Mouse (Mus musculus): ENCODE results near the gene Ccdc12. TPM values are rescaled to one million over a fixed set of nuclear protein-coding genes. Genes with fewer than 3 reads are reported as not detected.

Ccdc12 gene
- polyA plus RNA-seq, 1 experiment from 2014 or later = 105 TPM

DNA sequence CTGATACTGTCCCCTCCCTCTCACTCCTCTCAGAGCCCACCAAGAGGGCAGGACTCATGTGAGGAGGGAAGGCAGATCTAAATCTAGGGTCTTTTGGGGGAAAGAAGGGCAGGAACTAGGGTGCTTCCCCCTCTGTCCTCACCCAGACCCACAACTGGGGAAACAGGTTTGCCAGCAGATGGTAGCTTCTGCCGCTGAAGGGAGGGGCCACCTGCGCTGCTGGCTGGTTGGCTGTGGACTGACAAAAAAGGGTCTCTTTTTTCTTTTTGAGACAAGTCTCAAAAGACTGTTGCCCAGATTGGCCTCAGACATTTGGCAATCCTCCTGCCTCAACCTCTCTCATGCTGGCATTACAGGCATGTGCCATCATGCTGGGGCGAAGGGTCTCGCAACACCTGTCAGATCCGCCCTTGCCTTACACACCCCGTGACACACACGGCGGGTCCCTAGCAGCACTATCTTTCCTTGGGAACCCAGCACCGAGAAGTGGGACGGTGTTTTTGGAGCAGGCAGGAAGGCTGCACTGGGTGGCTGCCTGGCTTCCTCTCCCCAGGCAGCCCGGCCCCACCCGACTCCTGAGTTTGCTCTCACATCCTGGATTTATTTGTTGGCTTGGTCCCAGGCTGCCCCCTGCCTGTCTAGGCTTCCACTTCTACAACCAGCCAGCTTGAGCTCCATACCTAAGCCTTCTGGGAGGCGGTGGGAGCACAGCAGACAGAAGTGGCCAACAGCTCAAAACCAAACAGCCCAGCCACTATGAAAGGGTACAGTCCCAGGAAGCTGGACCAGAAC lies 4.2 kb upstream of the Ccdc12 start:
- H3K9ac ChIP-seq = peak overlapping the region; percentile 19; the same call in 1 of the 2 replicates
- no peaks in the 10 kb centered on the region for H3K9me3 ChIP-seq (replicated peaks)
- H3K27me3 ChIP-seq (replicated peaks) = peaks cover 34% of the 10 kb centered on the region
- no peaks in the 10 kb centered on the region for H3K36me3 ChIP-seq
- WGBS (ENCODE audit: insufficient replicate concordance) = 23% methylated on average over 13 of the region's 13 CpGs
- peak overlapping the region; percentile 99 for H3K4me2 ChIP-seq
- ATAC-seq = no peak
- peak overlapping the region; percentile 74 for H3K4me3 ChIP-seq
- no peak overlapping the region for H3K27ac ChIP-seq
- peaks cover 47% of the 10 kb centered on the region for H3K4me1 ChIP-seq

DNA sequence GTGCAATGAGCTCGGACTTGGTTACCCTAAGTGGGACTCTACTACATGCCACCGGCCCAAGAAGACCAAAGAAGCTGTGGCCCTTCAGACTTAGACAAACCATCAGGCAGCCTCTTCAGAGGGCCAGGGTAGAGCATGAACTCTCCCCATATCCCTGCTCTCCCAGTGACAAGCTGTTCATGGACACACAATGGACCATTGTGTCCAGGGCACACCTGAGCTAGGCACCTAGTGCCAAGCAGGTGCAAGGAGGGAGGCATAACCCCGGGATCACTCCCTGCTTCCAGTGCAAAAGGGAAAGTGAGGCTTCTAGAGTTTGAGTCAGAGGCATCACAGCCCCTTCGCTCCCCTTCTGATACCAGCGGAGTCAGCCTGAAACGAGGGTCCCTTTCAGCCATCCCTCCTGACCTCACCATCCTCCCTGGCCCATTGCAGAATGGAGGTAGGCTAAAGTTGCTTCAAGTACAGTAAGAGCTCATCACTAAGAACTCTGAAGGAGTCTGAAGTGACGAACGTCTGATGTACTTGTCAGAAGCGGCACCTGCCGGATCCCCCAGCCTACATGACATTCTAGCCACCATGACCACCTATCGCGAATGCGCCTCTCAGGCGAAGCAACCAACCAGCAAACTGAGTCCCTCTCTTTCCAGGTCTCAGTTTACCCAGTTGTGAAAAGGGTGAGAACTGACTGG lies 3.2 kb upstream of the Ccdc12 start:
- H3K27me3 ChIP-seq (replicated peaks) = peaks cover 34% of the 10 kb centered on the region

DNA sequence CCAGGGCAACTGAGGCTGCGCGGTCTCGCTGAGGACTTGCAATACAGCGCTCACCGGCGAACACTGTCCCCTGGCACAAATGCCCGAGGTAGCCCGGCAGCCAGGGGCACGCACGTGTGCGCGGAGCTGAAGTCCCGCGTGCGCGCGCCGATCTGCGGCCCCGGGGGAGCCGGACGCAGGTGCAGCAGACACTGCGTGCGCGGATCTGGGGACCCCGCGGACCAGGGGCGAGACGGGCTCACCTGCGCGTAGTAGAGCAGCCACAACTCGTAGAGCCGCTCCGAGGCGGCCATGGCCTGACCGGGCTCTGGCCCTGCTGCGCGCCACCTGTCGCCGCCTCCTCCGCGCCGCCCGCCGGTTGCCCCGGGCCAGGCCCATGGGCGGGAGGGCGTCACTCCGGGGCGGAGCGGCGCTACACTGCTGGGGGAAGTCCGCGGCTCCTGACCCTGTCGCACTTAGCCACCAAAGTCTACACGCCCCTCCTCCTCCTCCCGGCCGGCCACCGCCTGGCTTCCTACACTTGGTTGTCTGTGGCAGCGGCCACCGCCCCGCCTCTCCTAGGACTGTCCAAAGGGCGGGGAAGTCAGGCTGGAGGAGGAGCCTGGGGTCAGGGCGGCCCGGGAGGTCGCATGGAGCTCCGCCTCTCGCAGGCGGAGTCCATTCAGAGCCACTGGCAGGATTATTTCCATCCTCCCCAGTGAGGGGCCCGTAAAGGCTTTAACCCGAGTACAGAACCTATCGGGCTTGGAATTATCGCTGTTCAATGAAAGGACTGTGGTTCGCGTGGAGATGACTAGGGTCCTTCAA lies 2.4 kb upstream of the Ccdc12 start, which contains the start of gene Nbeal2:
Gene Nbeal2, minus strand, starts transcription at position 507 of the 807 bp plus-strand sequence.
- peak within 1 kb of the TSS; percentile 78 for H3K27ac ChIP-seq
- peaks cover 4% of the 10 kb centered on the region; the same call in 1 of the 2 replicates for H3K36me3 ChIP-seq
- H3K9ac ChIP-seq = peak within 1 kb of the TSS; percentile 80
- no peaks in the 10 kb centered on the region for H3K9me3 ChIP-seq (replicated peaks)
- peaks cover 60% of the 10 kb centered on the region for H3K4me1 ChIP-seq
- peak; percentile 87 for ATAC-seq
- peak within 1 kb of the TSS; percentile 74 for H3K4me3 ChIP-seq
- peaks cover 34% of the 10 kb centered on the region for H3K27me3 ChIP-seq (replicated peaks)
- WGBS (ENCODE audit: insufficient replicate concordance) = under 1% methylated on average over 70 of the region's 75 CpGs
- peak within 1 kb of the TSS; percentile 99 for H3K4me2 ChIP-seq

More for the DNA sequence above, 3.2 kb upstream of the Ccdc12 start:
- no peak for ATAC-seq
- peak overlapping the region; percentile 99 for H3K4me2 ChIP-seq
- WGBS (ENCODE audit: insufficient replicate concordance) = 10% methylated on average over 14 of the region's 14 CpGs
- H3K27ac ChIP-seq = peak overlapping the region; percentile 78; the same call in 1 of the 2 replicates
- no peaks in the 10 kb centered on the region for H3K9me3 ChIP-seq (replicated peaks)
- H3K4me1 ChIP-seq = peaks cover 56% of the 10 kb centered on the region
- peak overlapping the region; percentile 80 for H3K9ac ChIP-seq
- H3K36me3 ChIP-seq = peaks cover 3% of the 10 kb centered on the region; the same call in 1 of the 2 replicates
- H3K4me3 ChIP-seq = peak overlapping the region; percentile 74

DNA sequence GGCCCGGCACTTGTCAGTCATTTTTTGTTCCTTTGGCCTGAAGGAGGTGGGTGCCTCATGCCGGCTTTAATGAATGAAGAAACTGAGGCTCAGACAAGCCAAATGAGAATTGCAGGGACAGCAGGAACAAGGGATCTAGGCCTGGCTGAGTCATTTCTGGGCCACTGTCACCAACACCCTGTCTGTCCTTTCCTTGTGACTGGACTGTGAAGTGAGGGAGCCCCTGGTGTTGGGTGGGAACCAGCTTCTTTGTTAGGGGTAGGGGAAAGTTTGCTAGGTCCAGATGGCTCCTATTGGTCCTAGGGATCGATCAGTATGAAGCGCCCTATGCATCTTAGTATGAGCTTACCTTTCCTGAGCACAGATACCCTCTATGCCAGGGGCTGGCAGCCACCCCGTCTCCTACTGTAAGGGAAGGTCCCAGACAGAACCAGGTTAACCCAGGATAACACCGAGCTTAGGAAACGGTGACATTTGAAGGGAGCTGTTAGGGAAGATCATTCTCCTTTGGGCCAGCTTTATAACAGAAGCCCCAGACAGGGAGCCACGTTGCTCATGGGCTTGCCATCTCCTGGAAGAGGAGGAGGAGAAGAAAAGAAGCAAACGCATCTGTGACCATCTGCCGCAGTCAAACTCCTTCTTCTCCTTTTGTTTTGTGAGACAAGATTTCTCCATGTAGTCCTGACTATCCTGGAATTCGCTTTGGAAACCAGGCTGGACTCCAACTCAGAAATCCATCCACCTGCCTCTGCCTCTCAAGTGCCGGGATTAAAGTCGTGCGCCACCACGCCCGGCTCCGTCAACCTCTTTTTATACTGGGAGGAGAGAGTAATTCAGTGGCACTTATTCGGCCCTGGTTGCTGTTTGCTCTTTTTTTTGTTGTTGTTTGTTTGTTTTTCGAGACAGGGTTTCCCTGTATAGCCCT lies 1.3 kb upstream of the Ccdc12 start:
- Histone ChIP-seq H3K27ac (peak overlapping the region; percentile 89), H3K9ac (peak overlapping the region; percentile 80), H3K27me3 (replicated peaks) (peaks cover 34% of the 10 kb centered on the region), H3K4me1 (peaks cover 69% of the 10 kb centered on the region), H3K36me3 (peaks cover 14% of the 10 kb centered on the region), H3K4me3 (peak overlapping the region; percentile 74), H3K4me2 (peak overlapping the region; percentile 99), H3K9me3 (replicated peaks) (no peaks in the 10 kb centered on the region)
- 81% methylated on average over 19 of the region's 19 CpGs for WGBS (ENCODE audit: insufficient replicate concordance)
- no peak for ATAC-seq

DNA sequence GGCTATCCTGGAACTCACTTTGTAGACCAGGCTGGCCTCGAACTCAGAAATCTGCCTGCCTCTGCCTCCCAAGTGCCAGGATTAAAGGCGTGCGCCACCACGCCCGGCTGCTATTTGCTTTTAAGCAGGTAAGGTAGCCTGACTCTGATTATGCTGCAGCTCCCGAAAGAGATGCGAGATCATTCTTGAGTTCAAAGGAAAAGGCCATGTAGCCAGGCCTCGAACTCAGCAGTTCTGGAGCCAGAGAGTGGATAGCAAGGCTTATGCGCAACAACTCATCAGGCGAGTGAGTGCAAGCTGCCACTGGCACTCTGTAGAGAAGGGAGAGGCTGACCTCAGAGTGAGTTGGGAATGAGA lies 674 bp upstream of the Ccdc12 start:
- peaks cover 19% of the 10 kb centered on the region for H3K36me3 ChIP-seq
- H3K4me2 ChIP-seq = peak overlapping the region; percentile 99
- no peak for ATAC-seq
- WGBS (ENCODE audit: insufficient replicate concordance) = 88% methylated on average over 10 of the region's 10 CpGs
- H3K27ac ChIP-seq = peak overlapping the region; percentile 89
- peak overlapping the region; percentile 88; the same call in 1 of the 2 replicates for H3K9ac ChIP-seq
- H3K4me1 ChIP-seq = peaks cover 76% of the 10 kb centered on the region
- peaks cover 30% of the 10 kb centered on the region for H3K27me3 ChIP-seq (replicated peaks)
- no peaks in the 10 kb centered on the region for H3K9me3 ChIP-seq (replicated peaks)
- H3K4me3 ChIP-seq = peak overlapping the region; percentile 79

DNA sequence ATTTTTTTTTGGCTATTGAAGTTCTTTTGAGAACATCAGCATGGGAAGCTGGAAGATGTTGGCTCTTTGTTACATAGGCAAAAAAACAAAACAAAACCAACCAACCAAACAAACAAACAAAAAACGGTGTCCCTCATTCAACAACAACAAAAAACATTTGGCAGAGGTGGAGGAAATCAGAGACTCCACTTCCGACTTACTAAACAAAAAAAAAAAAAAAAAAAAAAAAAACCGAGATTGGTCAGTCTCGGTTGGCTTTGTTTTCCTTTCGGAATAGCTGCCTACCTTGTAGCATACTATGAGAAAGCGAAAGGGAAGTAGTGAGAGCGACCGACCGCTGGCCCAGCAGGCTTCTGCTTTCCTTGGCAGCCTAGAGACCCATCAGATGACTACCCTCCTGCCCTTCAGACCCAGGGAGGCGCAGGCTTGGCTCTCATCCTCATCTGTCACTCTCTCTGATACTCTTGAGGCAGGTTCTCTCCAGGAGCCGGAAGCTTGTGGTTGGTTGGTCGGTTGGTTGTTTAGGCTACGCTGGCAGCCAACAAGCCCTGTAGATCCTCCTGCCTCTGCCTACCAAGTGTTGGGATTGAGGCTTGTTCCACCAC lies 1.3 kb downstream of the Ccdc12 start:
- H3K27me3 ChIP-seq (replicated peaks) = peaks cover 12% of the 10 kb centered on the region
- H3K9ac ChIP-seq = peak overlapping the region; percentile 88
- H3K9me3 ChIP-seq (replicated peaks) = no peaks in the 10 kb centered on the region
- peaks cover 19% of the 10 kb centered on the region for H3K36me3 ChIP-seq
- WGBS (ENCODE audit: insufficient replicate concordance) = 19% methylated on average over 13 of the region's 13 CpGs
- H3K4me2 ChIP-seq = peak overlapping the region; percentile 99
- H3K4me1 ChIP-seq = peaks cover 86% of the 10 kb centered on the region
- H3K27ac ChIP-seq = peak overlapping the region; percentile 89
- no peak for ATAC-seq
- peak overlapping the region; percentile 79 for H3K4me3 ChIP-seq

DNA sequence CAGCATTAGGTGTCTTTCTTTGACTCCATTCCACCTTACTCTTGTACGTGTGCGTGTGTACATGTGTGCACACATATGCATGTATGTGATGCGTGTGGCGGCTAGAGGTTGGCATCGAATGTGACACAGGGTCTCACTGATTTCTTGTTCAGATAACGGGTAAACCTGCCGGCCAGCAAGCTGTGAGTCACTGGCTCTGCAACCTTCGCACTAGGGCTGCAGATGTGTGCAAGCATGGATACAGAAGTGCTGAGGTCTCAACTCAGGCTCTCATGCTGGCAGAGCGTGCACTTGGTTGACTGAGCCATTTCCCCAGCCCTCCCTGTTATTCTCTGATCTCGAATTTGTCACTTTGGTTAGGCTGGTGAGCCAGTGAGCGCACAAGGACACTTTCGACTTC lies 3.2 kb downstream of the Ccdc12 start:
- Histone ChIP-seq H3K36me3 (peaks cover 19% of the 10 kb centered on the region), H3K4me2 (no peak overlapping the region), H3K9ac (no peak overlapping the region), H3K4me3 (no peak overlapping the region), H3K27ac (0 out of 2 replicates have a peak overlapping the region, but pooled peaks have one; percentile 17), H3K27me3 (replicated peaks) (no peaks in the 10 kb centered on the region), H3K4me1 (peaks cover 88% of the 10 kb centered on the region), H3K9me3 (replicated peaks) (no peaks in the 10 kb centered on the region)
- ATAC-seq = no peak
- 73% methylated on average over 12 of the region's 12 CpGs for WGBS (ENCODE audit: insufficient replicate concordance)

DNA sequence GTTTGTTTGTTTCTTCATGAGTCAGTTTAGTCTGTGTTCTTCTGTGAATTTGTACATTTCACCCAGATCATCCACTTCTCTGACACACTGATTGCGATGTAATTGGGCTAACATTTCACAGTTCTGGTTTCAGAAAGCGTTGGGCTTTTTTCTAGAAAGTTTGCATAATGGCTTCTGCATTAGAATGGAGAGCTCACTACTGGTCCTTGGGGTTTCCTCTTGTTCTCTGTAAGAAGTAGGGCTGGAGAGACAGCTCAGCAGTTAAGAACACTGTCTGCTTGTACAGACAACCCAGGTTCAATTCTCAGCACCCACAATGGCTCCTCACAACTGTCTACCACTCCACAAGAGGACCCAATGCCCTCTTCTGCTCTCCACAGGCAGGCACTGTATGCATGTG lies 3.9 kb downstream of the Ccdc12 start:
- Histone ChIP-seq H3K9ac (no peak overlapping the region), H3K27ac (peak overlapping the region; percentile 66; the same call in 1 of the 2 replicates), H3K4me1 (peaks cover 88% of the 10 kb centered on the region)

DNA sequence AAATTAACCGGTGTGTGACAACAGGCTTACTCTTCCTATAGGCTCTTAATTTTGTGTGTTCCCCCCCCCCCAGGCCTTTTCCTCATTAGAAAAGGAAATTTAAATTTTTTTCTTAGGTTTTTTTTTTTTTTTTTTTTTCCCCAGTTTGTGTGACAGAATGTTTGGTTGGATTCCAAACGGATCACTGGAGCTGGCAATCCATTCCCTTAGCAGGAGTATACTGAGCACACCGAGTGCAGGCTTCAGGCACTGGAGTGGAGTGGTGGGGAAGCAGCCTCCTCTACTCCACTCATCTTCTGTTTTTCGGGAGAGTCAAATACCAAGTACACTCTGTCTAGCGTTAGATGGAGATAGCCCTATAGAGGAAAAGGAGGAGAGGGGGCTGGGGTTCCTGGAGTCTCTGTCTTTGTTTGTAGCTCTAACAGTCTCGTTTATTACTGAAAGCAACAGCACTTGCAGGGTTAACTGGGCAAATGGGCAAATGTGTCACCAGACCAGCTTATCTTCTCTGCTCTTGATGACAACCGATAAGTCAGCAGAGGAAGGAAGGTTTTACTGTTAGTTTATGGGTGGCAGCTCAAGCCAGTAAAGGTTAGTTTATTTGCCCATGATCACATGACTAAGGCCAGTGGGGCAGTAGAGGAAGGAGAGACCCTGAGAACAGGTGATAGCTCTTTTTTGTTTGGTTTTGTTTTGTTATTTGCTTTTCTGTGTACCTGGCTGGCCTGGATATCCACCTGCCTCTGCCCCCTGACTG lies 4.7 kb downstream of the Ccdc12 start:
- Histone ChIP-seq H3K4me3 (no peak overlapping the region), H3K9me3 (replicated peaks) (no peaks in the 10 kb centered on the region), H3K27me3 (replicated peaks) (no peaks in the 10 kb centered on the region), H3K36me3 (peaks cover 19% of the 10 kb centered on the region), H3K4me2 (peak overlapping the region; percentile 28), H3K4me1 (peaks cover 88% of the 10 kb centered on the region), H3K27ac (peak overlapping the region; percentile 66), H3K9ac (0 out of 2 replicates have a peak overlapping the region, but pooled peaks have one; percentile 4)
- WGBS (ENCODE audit: insufficient replicate concordance) = 33% methylated on average over 7 of the region's 7 CpGs
- ATAC-seq = no peak

More for the DNA sequence above, 3.9 kb downstream of the Ccdc12 start:
- WGBS (ENCODE audit: insufficient replicate concordance) = 85% methylated on average over 2 of the region's 2 CpGs
- Histone ChIP-seq H3K4me2 (no peak overlapping the region), H3K9me3 (replicated peaks) (no peaks in the 10 kb centered on the region), H3K27me3 (replicated peaks) (no peaks in the 10 kb centered on the region), H3K36me3 (peaks cover 19% of the 10 kb centered on the region), H3K4me3 (no peak overlapping the region)
- no peak for ATAC-seq

DNA sequence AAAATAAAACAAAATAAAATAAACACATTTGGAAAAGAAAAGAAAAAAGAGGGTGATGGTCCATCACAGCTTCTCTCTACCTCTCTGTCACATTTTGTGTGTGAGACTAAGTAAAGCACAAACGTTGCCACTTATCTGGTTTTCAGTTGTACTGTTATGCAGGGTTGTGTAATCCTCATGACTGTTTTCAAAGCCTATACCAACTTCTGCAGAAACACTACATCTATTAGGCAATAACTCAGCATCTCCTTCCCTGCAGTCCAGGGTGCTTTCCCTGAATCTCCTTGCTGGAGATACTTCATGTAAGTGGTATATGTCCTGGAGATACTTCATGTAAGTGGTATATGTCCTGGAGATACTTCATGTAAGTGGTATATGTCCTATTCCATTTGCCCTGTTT lies 6.5 kb downstream of the Ccdc12 start:
- peaks cover 97% of the 10 kb centered on the region for H3K4me1 ChIP-seq

More for the DNA sequence above, 6.5 kb downstream of the Ccdc12 start:
- ATAC-seq = no peak
- H3K4me3 ChIP-seq = no peak overlapping the region
- H3K36me3 ChIP-seq = peaks cover 19% of the 10 kb centered on the region
- peaks cover 9% of the 10 kb centered on the region; the same call in 1 of the 2 replicates for H3K27me3 ChIP-seq (replicated peaks)
- no peak overlapping the region for H3K4me2 ChIP-seq
- no peak overlapping the region for H3K27ac ChIP-seq
- H3K9ac ChIP-seq = no peak overlapping the region
- H3K9me3 ChIP-seq (replicated peaks) = no peaks in the 10 kb centered on the region
- WGBS (ENCODE audit: insufficient replicate concordance) = 19% methylated on average over 1 of the region's 1 CpGs
